Mouse (Mus musculus): ENCODE results near the gene Zdhhc22. TPM values are rescaled to one million over a fixed set of nuclear protein-coding genes. Genes with fewer than 3 reads are reported as not detected.

Zdhhc22 gene
- polyA plus RNA-seq, 1 experiment from 2014 or later = 0.41 TPM

GRCm38 (mm10) chr12:86986562-86986961, 3.7 kb downstream of the Zdhhc22 start:
- H3K4me3 ChIP-seq (ENCODE audit: low read depth, low read length) = no peak overlapping the region
- 78% methylated on average over 4 of the region's 4 CpGs for WGBS
- no peak for ATAC-seq (ENCODE audit: low FRiP score)
- no peak for DNase-seq (ENCODE audit: low spot score, missing footprints)
- H3K4me2 ChIP-seq = no peak overlapping the region
- H3K4me1 ChIP-seq (ENCODE audit: control insufficient read depth, insufficient read depth, low read length) = peaks cover 16% of the 10 kb centered on the region
- peaks cover 69% of the 10 kb centered on the region for H3K27me3 ChIP-seq (ENCODE audit: control insufficient read depth, insufficient read depth, low read length)
- no peak overlapping the region for H3K27ac ChIP-seq (ENCODE audit: low read depth, low read length)
- H3K9me3 ChIP-seq (ENCODE audit: control insufficient read depth, low read length) = no peaks in the 10 kb centered on the region
- H3K36me3 ChIP-seq (ENCODE audit: control insufficient read depth, insufficient read depth, low read length) = no peaks in the 10 kb centered on the region
- no peak overlapping the region for H3K9ac ChIP-seq (ENCODE audit: low read length)

GRCm38 (mm10) chr12:86984194-86984555, 6.1 kb downstream of the Zdhhc22 start:
- H3K4me3 ChIP-seq (ENCODE audit: low read depth, low read length) = no peak overlapping the region
- WGBS = 12% methylated on average over 6 of the region's 6 CpGs

GRCm38 (mm10) chr12:86983470-86984193, 6.6 kb downstream of the Zdhhc22 start:
- Histone ChIP-seq H3K27ac (ENCODE audit: low read depth, low read length) (no peak overlapping the region), H3K27me3 (ENCODE audit: control insufficient read depth, insufficient read depth, low read length) (peaks cover 43% of the 10 kb centered on the region), H3K4me3 (ENCODE audit: low read depth, low read length) (0 out of 2 replicates have a peak overlapping the region, but pooled peaks have one; percentile 10), H3K4me1 (ENCODE audit: control insufficient read depth, insufficient read depth, low read length) (peaks cover 4% of the 10 kb centered on the region), H3K4me2 (peak overlapping the region; percentile 44), H3K36me3 (ENCODE audit: control insufficient read depth, insufficient read depth, low read length) (no peaks in the 10 kb centered on the region), H3K9me3 (ENCODE audit: control insufficient read depth, low read length) (no peaks in the 10 kb centered on the region), H3K9ac (ENCODE audit: low read length) (no peak overlapping the region; the same call in 1 of the 2 replicates)
- DNase-seq (ENCODE audit: low spot score, missing footprints) (peak; percentile 97), ATAC-seq (ENCODE audit: low FRiP score) (peak; percentile 80)
- WGBS = 3% methylated on average over 28 of the region's 28 CpGs

More at GRCm38 (mm10) chr12:86984194-86984555, 6.1 kb downstream of the Zdhhc22 start:
- Histone ChIP-seq H3K27me3 (ENCODE audit: control insufficient read depth, insufficient read depth, low read length) (peaks cover 48% of the 10 kb centered on the region), H3K9ac (ENCODE audit: low read length) (no peak overlapping the region), H3K36me3 (ENCODE audit: control insufficient read depth, insufficient read depth, low read length) (no peaks in the 10 kb centered on the region), H3K9me3 (ENCODE audit: control insufficient read depth, low read length) (no peaks in the 10 kb centered on the region), H3K4me2 (peak overlapping the region; percentile 44), H3K27ac (ENCODE audit: low read depth, low read length) (no peak overlapping the region), H3K4me1 (ENCODE audit: control insufficient read depth, insufficient read depth, low read length) (peaks cover 5% of the 10 kb centered on the region)
- DNase-seq (ENCODE audit: low spot score, missing footprints) (no peak), ATAC-seq (ENCODE audit: low FRiP score) (peak; percentile 8; the same call in 1 of the 2 replicates)

DNA sequence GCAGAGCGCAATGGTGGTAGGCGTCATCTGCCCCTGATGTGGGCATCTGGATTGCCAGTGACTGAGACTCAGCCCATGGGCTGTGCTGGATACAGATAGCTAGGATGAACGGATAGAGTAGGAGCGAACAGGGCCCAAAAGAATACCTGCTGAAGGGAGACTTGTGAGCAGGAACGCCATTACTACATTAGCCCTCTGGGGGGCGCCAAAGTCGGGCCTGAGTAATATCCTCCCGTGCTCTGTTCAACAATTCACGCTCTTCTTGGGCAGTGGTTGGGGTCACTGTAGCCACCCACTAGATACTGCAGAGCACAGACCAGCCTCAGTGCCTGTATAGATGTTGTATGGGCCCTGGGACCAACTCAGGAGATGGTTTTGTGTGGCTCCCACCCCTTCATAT, 9.1 kb downstream of the Zdhhc22 start:
- Histone ChIP-seq H3K27ac (ENCODE audit: low read depth, low read length) (no peak overlapping the region), H3K4me2 (no peak overlapping the region), H3K9ac (ENCODE audit: low read length) (no peak overlapping the region), H3K4me3 (ENCODE audit: low read depth, low read length) (no peak overlapping the region), H3K27me3 (ENCODE audit: control insufficient read depth, insufficient read depth, low read length) (peaks cover 32% of the 10 kb centered on the region), H3K36me3 (ENCODE audit: control insufficient read depth, insufficient read depth, low read length) (no peaks in the 10 kb centered on the region), H3K4me1 (ENCODE audit: control insufficient read depth, insufficient read depth, low read length) (peaks cover 4% of the 10 kb centered on the region), H3K9me3 (ENCODE audit: control insufficient read depth, low read length) (no peaks in the 10 kb centered on the region)
- no peak for ATAC-seq (ENCODE audit: low FRiP score)
- no peak for DNase-seq (ENCODE audit: low spot score, missing footprints)
- WGBS = 28% methylated on average over 9 of the region's 9 CpGs

DNA sequence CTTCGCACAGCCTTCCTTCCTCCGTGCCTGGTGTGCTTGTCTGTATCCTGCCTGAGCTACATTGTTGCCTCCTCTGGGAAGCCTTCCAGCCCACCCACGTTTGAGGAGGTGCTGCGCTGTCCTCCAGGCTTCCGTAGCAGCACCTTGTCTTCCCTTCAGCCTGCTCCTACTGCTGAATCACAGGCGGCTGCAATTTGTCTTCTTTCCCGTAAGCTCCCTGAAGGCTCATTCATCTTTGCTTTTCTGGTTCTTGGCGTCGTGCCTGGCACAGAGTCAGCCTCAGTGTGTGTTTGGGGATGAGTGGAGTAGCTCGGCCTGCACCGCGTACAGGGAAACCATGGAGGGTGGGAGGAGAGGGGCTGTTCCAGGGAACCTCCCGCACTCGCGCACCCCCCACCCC, 12.4 kb downstream of the Zdhhc22 start:
- H3K4me2 ChIP-seq = no peak overlapping the region

DNA sequence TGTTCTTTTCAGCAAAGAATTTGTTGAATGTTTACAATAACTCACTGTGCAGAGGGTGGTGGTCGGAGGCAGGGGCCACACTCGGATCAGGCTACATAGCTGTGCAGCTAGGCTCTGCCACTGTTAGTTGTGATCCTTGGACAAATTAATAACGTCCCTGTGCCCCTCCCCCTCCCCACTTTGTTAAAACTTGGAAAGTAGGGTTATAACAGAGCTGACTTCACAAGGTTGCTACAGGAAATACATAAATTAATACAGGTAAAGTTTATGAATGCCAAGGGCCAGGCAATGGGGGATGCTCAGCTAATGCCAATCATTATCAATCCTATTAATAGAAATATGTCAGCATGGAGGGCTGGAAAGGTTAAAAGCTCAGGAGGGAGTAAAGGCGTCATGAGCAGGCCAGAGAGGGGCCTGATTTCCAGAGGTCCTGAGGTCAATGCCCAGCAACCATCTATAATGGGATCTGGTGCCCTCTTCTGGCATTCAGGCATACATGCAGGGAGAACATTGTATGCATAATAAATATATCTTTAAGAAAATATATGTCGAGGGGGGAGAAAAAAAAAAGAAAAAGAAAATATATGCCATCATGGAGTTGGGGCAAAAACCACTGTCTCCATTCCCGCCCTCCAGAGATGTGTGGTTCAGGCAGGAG, 13.6 kb downstream of the Zdhhc22 start:
- Histone ChIP-seq H3K36me3 (ENCODE audit: control insufficient read depth, insufficient read depth, low read length) (no peaks in the 10 kb centered on the region), H3K4me1 (ENCODE audit: control insufficient read depth, insufficient read depth, low read length) (peaks cover 6% of the 10 kb centered on the region), H3K4me2 (no peak overlapping the region), H3K4me3 (ENCODE audit: low read depth, low read length) (no peak overlapping the region), H3K27me3 (ENCODE audit: control insufficient read depth, insufficient read depth, low read length) (peaks cover 5% of the 10 kb centered on the region), H3K9ac (ENCODE audit: low read length) (no peak overlapping the region), H3K9me3 (ENCODE audit: control insufficient read depth, low read length) (no peaks in the 10 kb centered on the region), H3K27ac (ENCODE audit: low read depth, low read length) (no peak overlapping the region)
- DNase-seq (ENCODE audit: low spot score, missing footprints) (no peak), ATAC-seq (ENCODE audit: low FRiP score) (no peak)
- 62% methylated on average over 6 of the region's 6 CpGs for WGBS

More for the DNA sequence above, 12.4 kb downstream of the Zdhhc22 start:
- Histone ChIP-seq H3K4me1 (ENCODE audit: control insufficient read depth, insufficient read depth, low read length) (peaks cover 6% of the 10 kb centered on the region), H3K27ac (ENCODE audit: low read depth, low read length) (no peak overlapping the region), H3K27me3 (ENCODE audit: control insufficient read depth, insufficient read depth, low read length) (peaks cover 9% of the 10 kb centered on the region), H3K9ac (ENCODE audit: low read length) (no peak overlapping the region), H3K4me3 (ENCODE audit: low read depth, low read length) (no peak overlapping the region), H3K9me3 (ENCODE audit: control insufficient read depth, low read length) (no peaks in the 10 kb centered on the region), H3K36me3 (ENCODE audit: control insufficient read depth, insufficient read depth, low read length) (no peaks in the 10 kb centered on the region)
- WGBS = 32% methylated on average over 15 of the region's 15 CpGs
- ATAC-seq (ENCODE audit: low FRiP score) (no peak), DNase-seq (ENCODE audit: low spot score, missing footprints) (no peak)

- DNase-seq (ENCODE audit: low spot score, missing footprints) = no peak
- no peak overlapping the region for H3K4me3 ChIP-seq (ENCODE audit: low read depth, low read length)
- H3K4me2 ChIP-seq = no peak overlapping the region
- no peak overlapping the region for H3K27ac ChIP-seq (ENCODE audit: low read depth, low read length)
- no peak overlapping the region for H3K9ac ChIP-seq (ENCODE audit: low read length)
- no peaks in the 10 kb centered on the region for H3K36me3 ChIP-seq (ENCODE audit: control insufficient read depth, insufficient read depth, low read length)
- peaks cover 2% of the 10 kb centered on the region; the same call in 1 of the 2 replicates for H3K27me3 ChIP-seq (ENCODE audit: control insufficient read depth, insufficient read depth, low read length)
- H3K4me1 ChIP-seq (ENCODE audit: control insufficient read depth, insufficient read depth, low read length) = peaks cover 6% of the 10 kb centered on the region
- no peak for ATAC-seq (ENCODE audit: low FRiP score)
- H3K9me3 ChIP-seq (ENCODE audit: control insufficient read depth, low read length) = no peaks in the 10 kb centered on the region
- 47% methylated on average over 10 of the region's 10 CpGs for WGBS
Measured at GRCm38 (mm10) chr12:86975761-86976160, 14.5 kb downstream of the Zdhhc22 start.

DNA sequence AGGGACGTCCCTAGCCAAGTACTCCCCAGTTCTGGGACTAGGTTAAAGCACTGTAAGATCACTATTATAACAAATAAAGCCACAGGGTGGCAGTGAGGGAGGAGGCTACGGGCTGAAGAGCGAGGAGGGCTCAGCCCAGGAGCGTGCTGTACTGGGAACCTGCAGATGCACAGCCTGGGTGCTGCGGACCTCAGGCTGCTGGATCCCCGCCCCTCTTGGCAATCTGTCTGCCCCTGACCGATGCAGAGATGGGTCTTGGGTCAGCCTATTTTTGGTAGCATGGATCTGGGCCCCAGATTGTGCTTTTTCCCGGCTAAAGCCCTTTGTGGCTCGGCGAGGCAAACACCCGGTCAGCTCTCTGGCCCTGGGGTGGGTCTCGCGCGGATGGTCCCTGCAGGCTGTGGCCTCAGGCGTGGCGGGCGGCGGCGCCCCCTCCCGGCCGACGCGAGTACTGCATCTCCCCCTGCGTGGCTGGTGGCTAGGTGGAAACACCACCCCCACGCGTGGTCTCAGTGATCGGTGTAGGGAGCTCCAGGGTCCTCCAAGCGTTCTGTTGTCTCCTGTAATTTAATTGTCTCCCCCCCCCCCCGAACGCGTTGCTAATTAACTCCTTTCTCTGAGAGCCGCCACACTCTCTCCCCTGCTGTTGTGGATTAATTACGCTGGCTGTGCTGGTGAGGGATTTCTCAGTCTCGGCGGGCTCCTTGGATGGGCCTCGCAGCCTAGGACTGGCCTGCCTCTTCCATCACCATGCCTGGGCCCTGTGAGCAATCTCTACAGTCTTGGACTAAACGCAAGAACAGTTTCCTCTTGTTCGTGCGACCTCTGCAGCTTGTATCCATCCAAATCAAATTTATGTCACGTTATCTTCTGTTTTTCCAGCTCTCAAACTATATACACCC, 15.6 kb downstream of the Zdhhc22 start:
- Histone ChIP-seq H3K27ac (ENCODE audit: low read depth, low read length) (no peak overlapping the region), H3K9ac (ENCODE audit: low read length) (peak overlapping the region; percentile 48), H3K4me2 (peak overlapping the region; percentile 46), H3K27me3 (ENCODE audit: control insufficient read depth, insufficient read depth, low read length) (peaks cover 2% of the 10 kb centered on the region; the same call in 1 of the 2 replicates), H3K36me3 (ENCODE audit: control insufficient read depth, insufficient read depth, low read length) (no peaks in the 10 kb centered on the region), H3K4me3 (ENCODE audit: low read depth, low read length) (peak overlapping the region; percentile 23), H3K9me3 (ENCODE audit: control insufficient read depth, low read length) (no peaks in the 10 kb centered on the region), H3K4me1 (ENCODE audit: control insufficient read depth, insufficient read depth, low read length) (peaks cover 6% of the 10 kb centered on the region)
- DNase-seq (ENCODE audit: low spot score, missing footprints) (peak; percentile 99), ATAC-seq (ENCODE audit: low FRiP score) (peak; percentile 80)
- 6% methylated on average over 40 of the region's 40 CpGs for WGBS

Data from midbrain, embryonic 11.5 days (tissue).